Mouse (Mus musculus) spleen, adult 2 months (tissue): ENCODE measurements around the gene Sult2b1. TPM values are rescaled to one million over a fixed set of nuclear protein-coding genes. Genes with fewer than 3 reads are reported as not detected.

Source experiments
- DNase-seq, 2 experiments: peaks; one replicate each; pipeline versions ENCODE4 v3.0.0 to v3.0.0-alpha.2; 2012 to 2021; ENCODE audit warnings: low spot score in 2 of 2, low read depth in 1 of 2
- H3K27ac ChIP-seq: fragments of 200-500 bp; 2 replicates; pipeline ENCODE4 v1.5.1; 2012; ENCODE audit warnings: low read length, inconsistent platforms; ENCODE audit not compliant: insufficient read depth
- H3K27me3 ChIP-seq: fragments of 200-500 bp; 2 replicates; pipeline ENCODE4 v1.6.1; 2012; ENCODE audit warnings: mild to moderate bottlenecking, moderate library complexity, low read length, inconsistent platforms; ENCODE audit not compliant: control insufficient read depth, insufficient read depth
- H3K36me3 ChIP-seq: fragments of 200-500 bp; 2 replicates; pipeline ENCODE4 v1.6.1; 2012; ENCODE audit warnings: mild to moderate bottlenecking, low read length, inconsistent platforms; ENCODE audit not compliant: control insufficient read depth, insufficient read depth
- H3K4me1 ChIP-seq: fragments of 200-500 bp; 2 replicates; pipeline ENCODE4 v1.6.1; 2011; ENCODE audit warnings: inconsistent platforms; ENCODE audit not compliant: control insufficient read depth, insufficient read depth, insufficient read length
- H3K4me3 ChIP-seq: fragments of 200-500 bp; 2 replicates; pipeline ENCODE4 v1.5.1; 2011; ENCODE audit warnings: mild to moderate bottlenecking, inconsistent platforms; ENCODE audit not compliant: insufficient read depth, insufficient read length; ENCODE audit errors: extremely low read depth
- CTCF ChIP-seq: fragments of 200-500 bp; IDR thresholded peaks from 2 replicates; pipeline ENCODE4 v1.5.1; 2011; ENCODE audit warnings: mild to moderate bottlenecking, inconsistent platforms; ENCODE audit not compliant: insufficient read depth, insufficient read length, insufficient replicate concordance; ENCODE audit errors: extremely low read depth
- POLR2A ChIP-seq: fragments of 200-500 bp; IDR thresholded peaks from 2 replicates; pipeline ENCODE4 v1.6.1; 2011; ENCODE audit warnings: low read depth, low read length, inconsistent platforms
- WGBS: fragments of 180-500 bp; shearing (Covaris S2); methylation state at CpG from one replicate; pipeline ENCODE4 v1.1.7; 2018; 5-methylcytosine and 5-hydroxymethylcytosine counted together
- polyA plus RNA-seq: library from polyadenylated mRNA; depleted of rRNA; stranded (reverse); fragments of >200 nt; gene quantifications from 2 replicates; pipeline ENCODE4 v1.2.3, GENCODE M21; 2012

Gene Sult2b1
- polyA plus RNA-seq, 1 experiment, result 0.76 TPM

- Histone ChIP-seq H3K4me1 (peaks cover 15% of the 10 kb centered on the region), H3K27me3 (peaks cover 13% of the 10 kb centered on the region), H3K27ac (no peak overlapping the region), H3K4me3 (peak overlapping the region; percentile 55), H3K36me3 (no peaks in the 10 kb centered on the region)
- WGBS, result under 1% methylated on average over 12 of the region's 12 CpGs
- DNase-seq, result peak; percentile 86 to 91
- TF ChIP-seq CTCF, result peak; percentile 100
- no peak for TF ChIP-seq POLR2A
Observed at GRCm38 (mm10) chr7:45801348-45801747, 16.9 kb upstream of the Sult2b1 start.

- Histone ChIP-seq H3K4me3 (peak overlapping the region; percentile 55), H3K27me3 (peaks cover 13% of the 10 kb centered on the region), H3K36me3 (no peaks in the 10 kb centered on the region), H3K4me1 (peaks cover 15% of the 10 kb centered on the region), H3K27ac (peak overlapping the region; percentile 24)
- DNase-seq, result peak; percentile 35 to 46
- TF ChIP-seq CTCF (no peak), POLR2A (no peak)
- WGBS, result 2% methylated on average over 18 of the region's 25 CpGs
Observed at GRCm38 (mm10) chr7:45800546-45801204, 16.2 kb upstream of the Sult2b1 start.

GRCm38 (mm10) chr7:45800001-45800400 is 15.5 kb upstream of the Sult2b1 start:
- WGBS, result 49% methylated on average over 7 of the region's 7 CpGs
- Histone ChIP-seq H3K36me3 (no peaks in the 10 kb centered on the region), H3K4me3 (no peak overlapping the region), H3K4me1 (peaks cover 15% of the 10 kb centered on the region), H3K27me3 (peaks cover 13% of the 10 kb centered on the region), H3K27ac (no peak overlapping the region)
- TF ChIP-seq POLR2A, result no peak
- no peak for TF ChIP-seq CTCF
- no peak for DNase-seq

GRCm38 (mm10) chr7:45798931-45799330 is 14.5 kb upstream of the Sult2b1 start:
- H3K4me1 ChIP-seq, result peaks cover 15% of the 10 kb centered on the region
- H3K27me3 ChIP-seq, result peaks cover 13% of the 10 kb centered on the region
- no peak for DNase-seq
- H3K36me3 ChIP-seq, result no peaks in the 10 kb centered on the region
- WGBS, result 53% methylated on average over 7 of the region's 7 CpGs
- H3K4me3 ChIP-seq, result peak overlapping the region; percentile 9; the same call in 1 of the 2 replicates
- no peak overlapping the region for H3K27ac ChIP-seq
- no peak for TF ChIP-seq CTCF
- TF ChIP-seq POLR2A, result no peak

- Histone ChIP-seq H3K27ac (no peak overlapping the region), H3K27me3 (peaks cover 13% of the 10 kb centered on the region), H3K36me3 (no peaks in the 10 kb centered on the region), H3K4me3 (peak overlapping the region; percentile 66), H3K4me1 (peaks cover 15% of the 10 kb centered on the region)
- TF ChIP-seq CTCF (no peak), POLR2A (no peak)
- peak in 1 of 2 experiments; percentile 39 for DNase-seq
- WGBS, result 3% methylated on average over 19 of the region's 19 CpGs
Observed at GRCm38 (mm10) chr7:45798511-45798836, 14.0 kb upstream of the Sult2b1 start.

GRCm38 (mm10) chr7:45797661-45798510 is 13.4 kb upstream of the Sult2b1 start:
- Histone ChIP-seq H3K27ac (no peak overlapping the region), H3K27me3 (peaks cover 13% of the 10 kb centered on the region), H3K36me3 (no peaks in the 10 kb centered on the region), H3K4me1 (peaks cover 15% of the 10 kb centered on the region), H3K4me3 (peak overlapping the region; percentile 66)
- DNase-seq, result no peak
- 4% methylated on average over 60 of the region's 60 CpGs for WGBS
- no peak for TF ChIP-seq CTCF
- TF ChIP-seq POLR2A, result no peak

- TF ChIP-seq POLR2A, result no peak
- TF ChIP-seq CTCF, result no peak
- DNase-seq, result no peak
- Histone ChIP-seq H3K27ac (no peak overlapping the region), H3K4me1 (peaks cover 15% of the 10 kb centered on the region), H3K4me3 (no peak overlapping the region), H3K27me3 (peaks cover 13% of the 10 kb centered on the region), H3K36me3 (no peaks in the 10 kb centered on the region)
- 72% methylated on average over 6 of the region's 6 CpGs for WGBS
Observed at GRCm38 (mm10) chr7:45796950-45797349, 12.5 kb upstream of the Sult2b1 start.
